20 mouse cellular contexts compared by ENCODE assay signal in the genomic region with DNA sequence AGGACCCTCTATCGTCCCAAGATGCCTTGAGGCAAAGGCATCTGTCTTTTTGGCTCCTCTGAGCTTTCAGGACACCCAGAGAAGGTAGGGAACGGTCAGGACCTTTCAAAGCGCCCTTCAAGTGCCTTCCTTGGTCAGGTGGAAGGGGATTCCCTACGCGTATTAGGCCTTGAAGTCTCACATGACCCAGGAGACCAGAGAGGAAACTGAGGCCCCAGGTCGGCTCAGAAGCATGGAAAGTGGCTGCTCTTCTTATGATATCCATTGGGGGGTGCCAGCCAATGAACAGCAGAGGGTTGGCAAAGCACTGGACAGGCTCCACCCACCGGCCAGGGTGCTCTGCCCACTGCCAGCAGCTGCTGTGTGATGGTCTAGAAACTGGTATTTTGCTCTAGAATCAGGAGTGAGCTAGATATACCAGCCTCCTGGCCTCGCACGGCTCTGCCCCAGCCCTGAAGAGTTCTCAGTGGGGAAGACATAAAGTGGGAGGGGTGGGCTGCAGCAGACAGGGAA. TPM values are rescaled to one million over a fixed set of nuclear protein-coding genes. Genes with fewer than 3 reads are reported as not detected.
DNase-seq lines count a peak whose midpoint lies in the region; ATAC-seq and TF ChIP-seq lines count a peak whose summit lies in the region.
"Had no signal": no experiment of that assay in that cellular context is flagged by ENCODE, and none has a peak within 500 bp of the region (broad histone marks: within the 10 kb centered on the region; RNA-seq: fewer than 3 reads in every experiment).

No protein-coding gene starts in this region.

- no peaks in the 10 kb centered on the region for H3K9me3 ChIP-seq in hindbrain, postnatal 0 days (ENCODE audit: low read length)
- H3K9me3 ChIP-seq in hindbrain, embryonic 14.5 days (ENCODE audit: control insufficient read depth, low read length), result no peaks in the 10 kb centered on the region
- no peaks in the 10 kb centered on the region for H3K9me3 ChIP-seq in midbrain, embryonic 13.5 days
- H3K9me3 ChIP-seq: embryonic facial prominence, embryonic 10.5 days; heart, embryonic 13.5 days; hindbrain, embryonic 12.5 days had no signal

- intact Hi-C loops in heart, postnatal 10 days (cut with DNase I), result no loop called here
- intact Hi-C loops in left cerebral cortex, postnatal 4 days (cut with DNase I), result no loop called here

- no peaks in the 10 kb centered on the region for H3K27me3 ChIP-seq in hindbrain, postnatal 0 days (ENCODE audit: insufficient read depth, low read length)
- H3K27me3 ChIP-seq in hindbrain, embryonic 14.5 days (ENCODE audit: control insufficient read depth, insufficient read depth, low read length), result no peaks in the 10 kb centered on the region
- no peaks in the 10 kb centered on the region for H3K27me3 ChIP-seq in midbrain, embryonic 13.5 days
- H3K27me3 ChIP-seq: heart, embryonic 13.5 days had no signal

- TF ChIP-seq CTCF in hindbrain, postnatal 0 days (IDR thresholded peaks at IDR 0.05; ENCODE audit: low read depth), result no peak

- WGBS in hindbrain, postnatal 0 days, result 70% methylated on average over 9 of the region's 9 CpGs
- 72% methylated on average over 9 of the region's 9 CpGs for WGBS in hindbrain, embryonic 14.5 days
- WGBS in midbrain, embryonic 13.5 days, result 80% methylated on average over 9 of the region's 9 CpGs

- no peaks in the 10 kb centered on the region for H3K4me1 ChIP-seq in hindbrain, postnatal 0 days (ENCODE audit: insufficient read depth, low read length)
- no peaks in the 10 kb centered on the region for H3K4me1 ChIP-seq in hindbrain, embryonic 14.5 days (replicated peaks; ENCODE audit: control insufficient read depth, insufficient read depth, low read length)
- H3K4me1 ChIP-seq in midbrain, embryonic 13.5 days (replicated peaks), result no peaks in the 10 kb centered on the region
- H3K4me1 ChIP-seq: hindbrain, embryonic 12.5 days had no signal

- no peak overlapping the region for H3K9ac ChIP-seq in hindbrain, postnatal 0 days (replicated peaks; ENCODE audit: low read length)
- H3K9ac ChIP-seq in hindbrain, embryonic 14.5 days, result no peak overlapping the region
- H3K9ac ChIP-seq in midbrain, embryonic 13.5 days (replicated peaks), result no peak overlapping the region
- H3K9ac ChIP-seq: heart, embryonic 13.5 days; hindbrain, embryonic 12.5 days had no signal

- ATAC-seq in hindbrain, postnatal 0 days, result no peak
- ATAC-seq in hindbrain, embryonic 14.5 days (ENCODE audit: low FRiP score), result no peak
- ATAC-seq in midbrain, embryonic 13.5 days, result no peak
- ATAC-seq: forebrain, embryonic 14.5 days had no signal

- H3K36me3 ChIP-seq in hindbrain, postnatal 0 days (ENCODE audit: insufficient read depth, low read length), result no peaks in the 10 kb centered on the region
- no peaks in the 10 kb centered on the region for H3K36me3 ChIP-seq in hindbrain, embryonic 14.5 days (replicated peaks; ENCODE audit: control insufficient read depth, insufficient read depth)
- no peaks in the 10 kb centered on the region for H3K36me3 ChIP-seq in midbrain, embryonic 13.5 days
- H3K36me3 ChIP-seq: embryonic facial prominence, embryonic 10.5 days; heart, embryonic 13.5 days; hindbrain, embryonic 12.5 days had no signal

- peak; percentile 1 for DNase-seq in hindbrain, postnatal 0 days (ENCODE audit: low spot score)
- no peak for DNase-seq in hindbrain, embryonic 14.5 days (ENCODE audit: low spot score)
- DNase-seq in thymus, postnatal 4 days, result peak; percentile 39
- no peak for DNase-seq in thymus, adult 18-20 months
- peak; percentile 59 for DNase-seq in liver
- DNase-seq in heart, postnatal 10 days, result no peak
- no peak for DNase-seq in left cerebral cortex, postnatal 4 days
- DNase-seq: adrenal gland, adult 2 months; adrenal gland, postnatal 25 days; cerebellum, adult 18-20 months; gastrocnemius, adult 2 months; gastrocnemius, postnatal 25 days; heart, postnatal 4 days had no signal

- no peak overlapping the region for H3K4me3 ChIP-seq in hindbrain, postnatal 0 days (ENCODE audit: low read length)
- H3K4me3 ChIP-seq in hindbrain, embryonic 14.5 days (replicated peaks; ENCODE audit: low read length), result no peak overlapping the region
- no peak overlapping the region for H3K4me3 ChIP-seq in midbrain, embryonic 13.5 days (replicated peaks)
- H3K4me3 ChIP-seq: embryonic facial prominence, embryonic 10.5 days; gastrocnemius, adult 2 months; heart, embryonic 13.5 days; hindbrain, embryonic 12.5 days had no signal

- H3K27ac ChIP-seq in hindbrain, postnatal 0 days, result no peak overlapping the region
- H3K27ac ChIP-seq in hindbrain, embryonic 14.5 days, result no peak overlapping the region
- no peak overlapping the region for H3K27ac ChIP-seq in midbrain, embryonic 13.5 days
- H3K27ac ChIP-seq: embryonic facial prominence, embryonic 10.5 days; gastrocnemius, adult 2 months; heart, embryonic 13.5 days; hindbrain, embryonic 12.5 days had no signal

- no peak overlapping the region for H3K4me2 ChIP-seq in hindbrain, postnatal 0 days (ENCODE audit: low read depth, low read length)
- H3K4me2 ChIP-seq in hindbrain, embryonic 14.5 days (replicated peaks), result no peak overlapping the region
- H3K4me2 ChIP-seq in midbrain, embryonic 13.5 days (replicated peaks), result no peak overlapping the region
- H3K4me2 ChIP-seq: heart, embryonic 13.5 days; hindbrain, embryonic 12.5 days had no signal

RNA-seq across cellular contexts. Expression of a gene that starts 4.9 kb away (rescaled TPM):
- 2.0 and 3.4 TPM in 2 replicates for total RNA-seq in hindbrain, postnatal 0 days (2014; rRNA removed)
- polyA plus RNA-seq in hindbrain, postnatal 0 days (2015; fragmentation: Nextera tagmentation; extraction: Ambion mirVana), result 5.0 and 6.8 TPM in 2 replicates
- polyA plus RNA-seq in hindbrain, embryonic 14.5 days (2014; fragmentation: Nextera tagmentation; extraction: Ambion mirVana), result 6.3 and 8.1 TPM in 2 replicates
- total RNA-seq in heart, postnatal 10 days (2021), result 1 to 10 TPM; 4.6 to 4.7 TPM
- polyA plus RNA-seq in midbrain, embryonic 13.5 days (2015; fragmentation: Nextera tagmentation; extraction: Ambion mirVana), result 3.2 and 5.6 TPM in 2 replicates
- 1 to 10 TPM; 1.4 to 4.2 TPM for total RNA-seq in left cerebral cortex, postnatal 4 days (2021)
- polyA plus RNA-seq: C2C12 had no signal

RNA-seq across cellular contexts. Expression of a gene that starts 23.2 kb away (rescaled TPM):
- 3.1 and 4.0 TPM in 2 replicates for total RNA-seq in hindbrain, postnatal 0 days (2014; rRNA removed)
- 0.97 and 1.0 TPM in 2 replicates for polyA plus RNA-seq in hindbrain, postnatal 0 days (2015; fragmentation: Nextera tagmentation; extraction: Ambion mirVana)
- 0.34 and 0.64 TPM in 2 replicates for polyA plus RNA-seq in hindbrain, embryonic 14.5 days (2014; fragmentation: Nextera tagmentation; extraction: Ambion mirVana)
- under 1 TPM in 1 of 2 experiments, not detected in 1; 0.20 TPM for total RNA-seq in heart, postnatal 10 days (2021)
- polyA plus RNA-seq in midbrain, embryonic 13.5 days (2015; fragmentation: Nextera tagmentation; extraction: Ambion mirVana), result 0.15 and 0.26 TPM in 2 replicates
- total RNA-seq in left cerebral cortex, postnatal 4 days (2021), result 1 to 10 TPM; 5.5 to 6.5 TPM
- total RNA-seq: gastrocnemius, postnatal 25 days; granulocyte monocyte progenitor cell, adult 5-6 weeks had no signal
- polyA plus RNA-seq: C2C12; embryonic facial prominence, embryonic 10.5 days; heart, embryonic 13.5 days had no signal

RNA-seq across cellular contexts. Expression of a gene that starts 29.2 kb away (rescaled TPM):
- 6.4 and 6.8 TPM in 2 replicates for total RNA-seq in hindbrain, postnatal 0 days (2014; rRNA removed)
- 5.7 and 7.2 TPM in 2 replicates for polyA plus RNA-seq in hindbrain, postnatal 0 days (2015; fragmentation: Nextera tagmentation; extraction: Ambion mirVana)
- polyA plus RNA-seq in hindbrain, embryonic 14.5 days (2014; fragmentation: Nextera tagmentation; extraction: Ambion mirVana), result 2.5 and 3.8 TPM in 2 replicates
- 1 to 10 TPM; 4.8 to 6.9 TPM for total RNA-seq in heart, postnatal 10 days (2021)
- 3.7 and 5.8 TPM in 2 replicates for polyA plus RNA-seq in midbrain, embryonic 13.5 days (2015; fragmentation: Nextera tagmentation; extraction: Ambion mirVana)
- 1 to 10 TPM; 3.9 to 6.0 TPM for total RNA-seq in left cerebral cortex, postnatal 4 days (2021)

RNA-seq across cellular contexts. Expression of a gene that starts 36.4 kb away (rescaled TPM):
- total RNA-seq in hindbrain, postnatal 0 days (2014; rRNA removed), result 3.1 and 6.1 TPM in 2 replicates
- 10.0 and 10.2 TPM in 2 replicates for polyA plus RNA-seq in hindbrain, postnatal 0 days (2015; fragmentation: Nextera tagmentation; extraction: Ambion mirVana)
- polyA plus RNA-seq in hindbrain, embryonic 14.5 days (2014; fragmentation: Nextera tagmentation; extraction: Ambion mirVana), result 9.5 and 11.0 TPM in 2 replicates
- total RNA-seq in heart, postnatal 10 days (2021), result 10 to 100 TPM; 89.5 to 98.7 TPM
- polyA plus RNA-seq in midbrain, embryonic 13.5 days (2015; fragmentation: Nextera tagmentation; extraction: Ambion mirVana), result 4.8 and 5.6 TPM in 2 replicates
- total RNA-seq in left cerebral cortex, postnatal 4 days (2021), result 10 to 100 TPM; 12.2 to 13.4 TPM

Comparison
In these comparisons a context has a peak if more than half of its experiments do, and no peak if none do; other contexts are left out.
1. DNase-seq: peak in hindbrain, postnatal 0 days (single experiment), thymus, postnatal 4 days (single experiment) and liver (single experiment); none in hindbrain, embryonic 14.5 days (single experiment), thymus, adult 18-20 months (0 of 2), heart, postnatal 10 days (0 of 2) and left cerebral cortex, postnatal 4 days (single experiment).